Mouse (Mus musculus) 3T3-L1 (cell line): ENCODE measurements around the gene Dll3.
"Not testable (repeated sequence)": the region's sequence is repeated elsewhere in the genome, so short reads cannot be mapped to it uniquely, and the experiment has no call there.

Experiments
- DNase-seq: peaks from one replicate; pipeline ENCODE4 v3.0.0-alpha.2; 2015; ENCODE audit warnings: low read depth, low spot score

The Dll3 gene

GRCm38 (mm10) chr7:28251976-28252375 is 50.1 kb downstream of the Dll3 start:
- no peak for DNase-seq

GRCm38 (mm10) chr7:28248957-28249356 is 53.1 kb downstream of the Dll3 start:
- DNase-seq: no peak

GRCm38 (mm10) chr7:28243943-28244342 is 58.1 kb downstream of the Dll3 start:
- not testable (repeated sequence) for DNase-seq
